Mouse (Mus musculus): ENCODE measurements around the gene Astn1.

DNA sequence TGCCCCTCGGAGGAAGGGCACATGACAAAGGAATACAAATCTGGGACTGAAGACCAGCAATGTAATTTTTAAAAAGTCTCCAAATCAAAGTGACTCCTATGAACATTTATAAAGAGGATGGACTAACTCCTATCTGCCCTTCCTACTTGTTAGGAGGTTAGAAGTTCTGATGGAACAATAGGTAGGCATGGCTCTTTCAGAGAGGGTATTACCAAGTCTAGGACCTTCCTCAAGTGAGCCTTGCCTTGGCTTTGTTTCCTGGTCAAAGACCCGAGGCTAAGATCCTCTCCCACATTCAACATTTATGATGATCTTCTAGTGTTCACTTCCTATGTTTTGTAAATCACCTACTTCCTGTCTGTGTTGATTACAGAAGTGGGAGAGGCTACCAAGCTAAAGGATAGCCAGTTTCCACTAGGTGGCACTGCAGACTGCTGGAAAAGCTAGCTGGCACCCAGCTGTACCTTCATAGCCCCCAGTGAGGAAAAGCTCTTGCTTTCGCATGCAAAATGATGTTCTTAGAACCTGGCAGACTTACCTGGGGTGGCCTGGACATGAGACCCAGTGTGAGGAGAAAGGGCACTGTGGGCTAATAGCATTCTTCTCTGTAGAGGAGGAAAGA is 308.0 kb downstream of the Astn1 start:
- peak; percentile 80 for TF ChIP-seq ELF1 (IDR thresholded peaks at IDR 0.05; ENCODE audit: low read depth, low read length)
- TF ChIP-seq POLR2A (IDR thresholded peaks at IDR 0.05; ENCODE audit: low read depth, low read length), result no peak
- no peak for TF ChIP-seq USF1 (IDR thresholded peaks at IDR 0.05; ENCODE audit: low read depth, low read length)
- TF ChIP-seq CTCF (conservative IDR thresholded peaks at IDR 0.05 in 1 of 2, IDR thresholded peaks at IDR 0.05 in 1 of 2; ENCODE audit: low read depth in 2 of 2, low read length in 2 of 2), result peak; percentile 82 to 93

Measured in CH12.LX (cell line).